Mouse (Mus musculus): Measurements from ENCODE around the gene Samd4b.

- TF ChIP-seq CTCF (IDR thresholded peaks at IDR 0.05; ENCODE audit: low read depth), result no peak
- no peak for TF ChIP-seq EP300 (IDR thresholded peaks at IDR 0.05; ENCODE audit: low read depth)
Observed at GRCm38 (mm10) chr7:28478854-28479253, 119.1 kb downstream of the Samd4b start.

All from heart, postnatal 0 days (tissue).